Mouse (Mus musculus): Measurements from ENCODE around the gene Gpr137b.
"Not testable (repeated sequence)": the region's sequence is repeated elsewhere in the genome, so short reads cannot be mapped to it uniquely, and the experiment has no call there.

Gpr137b gene

GRCm38 (mm10) chr13:13366371-13366770, 27.4 kb downstream of the Gpr137b start:
- DNase-seq (ENCODE audit: inconsistent ontology term) = not testable (repeated sequence)

- not testable (repeated sequence) for DNase-seq (ENCODE audit: inconsistent ontology term)
These were observed 30.3 kb downstream of the Gpr137b start for GRCm38 (mm10) chr13:13363536-13363935.

DNA sequence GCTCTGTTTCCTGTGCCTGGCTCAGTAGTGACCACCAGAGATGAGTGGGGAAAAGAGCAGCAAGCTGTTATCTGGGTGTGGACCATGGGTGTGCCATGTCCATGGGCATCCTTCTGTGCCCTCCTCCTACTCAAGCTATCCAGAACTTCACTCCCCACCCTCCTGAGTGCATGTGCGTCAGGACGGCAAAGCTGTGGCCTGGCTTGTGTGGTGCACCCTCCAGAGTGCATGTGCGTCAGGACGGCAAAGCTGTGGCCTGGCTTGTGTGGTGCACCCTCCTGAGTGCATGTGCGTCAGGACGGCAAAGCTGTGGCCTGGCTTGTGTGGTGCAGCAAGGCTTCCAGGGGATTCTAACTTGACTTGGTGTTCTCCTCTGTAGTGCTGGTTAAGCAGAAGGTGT, 31.6 kb downstream of the Gpr137b start:
- DNase-seq (ENCODE audit: inconsistent ontology term) = not testable (repeated sequence)

DNA sequence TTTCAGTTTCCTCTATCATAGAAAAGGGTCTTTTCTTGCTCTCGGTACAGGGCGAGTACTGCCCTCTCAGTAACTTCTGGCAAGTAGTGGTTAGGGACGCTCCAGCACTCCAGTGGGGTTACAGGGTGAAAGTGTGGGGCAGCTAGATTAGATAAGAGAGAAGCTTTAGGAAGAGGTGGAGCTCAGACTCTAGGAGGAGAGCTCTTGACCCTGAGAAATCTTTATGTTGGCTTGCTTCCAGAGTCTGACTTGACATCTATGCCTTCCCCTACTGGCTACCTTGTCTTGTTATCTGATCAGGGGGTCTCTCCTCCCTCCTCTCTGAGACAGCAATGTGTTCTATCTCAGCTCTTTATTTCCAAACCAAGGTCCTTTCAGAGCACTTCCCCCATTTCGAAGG, 33.8 kb downstream of the Gpr137b start:
- not testable (repeated sequence) for DNase-seq (ENCODE audit: inconsistent ontology term)

- DNase-seq (ENCODE audit: inconsistent ontology term) = not testable (repeated sequence)
These were observed 35.2 kb downstream of the Gpr137b start for GRCm38 (mm10) chr13:13358602-13359001.

GRCm38 (mm10) chr13:13358097-13358496, 35.7 kb downstream of the Gpr137b start:
- DNase-seq (ENCODE audit: inconsistent ontology term) = not testable (repeated sequence)

GRCm38 (mm10) chr13:13352113-13352512, 41.7 kb downstream of the Gpr137b start:
- not testable (repeated sequence) for DNase-seq (ENCODE audit: inconsistent ontology term)

- DNase-seq (ENCODE audit: inconsistent ontology term) = not testable (repeated sequence)
These were observed 43.1 kb downstream of the Gpr137b start for GRCm38 (mm10) chr13:13350681-13351080.

DNA sequence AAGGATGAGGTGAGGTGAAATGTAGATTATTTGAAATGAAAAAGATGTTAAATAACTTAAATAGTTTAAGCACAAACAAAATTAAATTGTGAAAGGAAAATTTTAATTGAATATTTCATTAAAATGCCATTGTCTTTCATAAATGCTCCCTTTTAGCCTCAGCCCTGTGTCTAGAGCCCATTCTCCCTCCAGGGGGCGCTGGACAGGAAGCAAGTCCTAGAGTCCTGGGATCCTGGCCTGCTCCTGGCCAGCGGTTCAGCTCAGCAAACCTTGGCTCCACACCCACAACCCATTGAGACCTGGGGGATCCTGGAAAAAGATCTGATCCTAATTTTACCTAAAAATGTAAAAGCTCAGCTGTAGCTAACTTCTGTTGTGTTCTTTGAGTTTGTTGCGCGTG, 44.5 kb downstream of the Gpr137b start:
- DNase-seq (ENCODE audit: inconsistent ontology term) = peak; percentile 11

GRCm38 (mm10) chr13:13347634-13348412, 46.0 kb downstream of the Gpr137b start:
- DNase-seq (ENCODE audit: inconsistent ontology term) = not testable (repeated sequence)

GRCm38 (mm10) chr13:13337361-13337760, 56.5 kb downstream of the Gpr137b start:
- DNase-seq (ENCODE audit: inconsistent ontology term) = not testable (repeated sequence)

DNA sequence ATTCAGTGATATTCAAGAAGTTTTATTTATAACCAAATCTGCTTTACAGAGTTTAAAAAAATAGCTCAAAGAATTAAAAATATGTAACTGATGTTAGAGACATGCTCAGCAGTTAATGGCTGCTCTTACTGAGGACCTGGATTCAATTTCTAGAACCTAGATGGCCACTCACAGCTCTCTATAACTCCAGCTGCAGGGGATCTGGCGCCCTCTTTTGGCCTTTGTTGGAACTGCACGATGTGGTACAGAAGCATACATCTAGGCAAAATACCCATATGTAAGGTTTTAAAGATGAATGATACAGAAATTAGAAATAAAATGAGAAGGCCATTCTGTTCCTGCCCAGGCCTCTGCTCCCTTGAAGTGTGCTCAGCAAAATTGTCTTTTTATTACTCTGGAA, 64.9 kb downstream of the Gpr137b start:
- DNase-seq (ENCODE audit: inconsistent ontology term) = peak; percentile 29
